Mouse (Mus musculus): Measurements from ENCODE around the gene Ankrd54. TPM values are rescaled to one million over a fixed set of nuclear protein-coding genes. Genes with fewer than 3 reads are reported as not detected.

The Ankrd54 gene
- polyA plus RNA-seq, 1 experiment from 2014 or later: 57.7 TPM

- H3K36me3 ChIP-seq: peaks cover 37% of the 10 kb centered on the region
- peak within 1 kb of the TSS; percentile 93 for H3K4me2 ChIP-seq
- H3K9ac ChIP-seq: peak within 1 kb of the TSS; percentile 87
- WGBS: under 1% methylated on average over 49 of the region's 49 CpGs
- H3K27ac ChIP-seq: peak within 1 kb of the TSS; percentile 86
- peak; percentile 57; the same call in 1 of the 2 replicates for ATAC-seq (ENCODE audit: insufficient number of reproducible peaks, insufficient read depth, low FRiP score, low TSS enrichment, low read depth)
- H3K4me1 ChIP-seq: peaks cover 20% of the 10 kb centered on the region
- no peaks in the 10 kb centered on the region for H3K9me3 ChIP-seq
- peak within 1 kb of the TSS; percentile 85 for H3K4me3 ChIP-seq
- H3K27me3 ChIP-seq: no peaks in the 10 kb centered on the region
Measured at GRCm38 (mm10) chr15:79074913-79075532, 12.3 kb upstream of the Ankrd54 start, which contains the start of gene Eif3l. Gene Eif3l (plus strand): TSS chr15:79075179.

- H3K4me1 ChIP-seq: peaks cover 20% of the 10 kb centered on the region
- peaks cover 31% of the 10 kb centered on the region for H3K36me3 ChIP-seq
- no peaks in the 10 kb centered on the region for H3K27me3 ChIP-seq
- H3K4me3 ChIP-seq: peak overlapping the region; percentile 85
- no peak for ATAC-seq (ENCODE audit: insufficient number of reproducible peaks, insufficient read depth, low FRiP score, low TSS enrichment, low read depth)
- peak overlapping the region; percentile 87 for H3K9ac ChIP-seq
- peak overlapping the region; percentile 93 for H3K4me2 ChIP-seq
- WGBS: 37% methylated on average over 10 of the region's 10 CpGs
- H3K27ac ChIP-seq: peak overlapping the region; percentile 86
- no peaks in the 10 kb centered on the region for H3K9me3 ChIP-seq
Measured at GRCm38 (mm10) chr15:79074446-79074845, 11.8 kb upstream of the Ankrd54 start.

- Histone ChIP-seq H3K27me3 (no peaks in the 10 kb centered on the region), H3K4me1 (peaks cover 20% of the 10 kb centered on the region), H3K9me3 (no peaks in the 10 kb centered on the region), H3K36me3 (peaks cover 24% of the 10 kb centered on the region), H3K4me3 (no peak overlapping the region), H3K27ac (no peak overlapping the region), H3K4me2 (no peak overlapping the region), H3K9ac (no peak overlapping the region)
- ATAC-seq (ENCODE audit: insufficient number of reproducible peaks, insufficient read depth, low FRiP score, low TSS enrichment, low read depth): no peak
Measured at GRCm38 (mm10) chr15:79073752-79074151, 11.1 kb upstream of the Ankrd54 start.

- no peak overlapping the region for H3K27ac ChIP-seq
- H3K4me1 ChIP-seq: peaks cover 16% of the 10 kb centered on the region
- H3K4me3 ChIP-seq: no peak overlapping the region
- no peak overlapping the region for H3K9ac ChIP-seq
- no peak for ATAC-seq (ENCODE audit: insufficient number of reproducible peaks, insufficient read depth, low FRiP score, low TSS enrichment, low read depth)
- 64% methylated on average over 5 of the region's 5 CpGs for WGBS
- H3K36me3 ChIP-seq: peaks cover 1% of the 10 kb centered on the region
- no peaks in the 10 kb centered on the region for H3K9me3 ChIP-seq
- no peaks in the 10 kb centered on the region for H3K27me3 ChIP-seq
- no peak overlapping the region for H3K4me2 ChIP-seq
Measured at GRCm38 (mm10) chr15:79071117-79072039, 8.7 kb upstream of the Ankrd54 start.

GRCm38 (mm10) chr15:79068416-79068815, 5.7 kb upstream of the Ankrd54 start:
- Histone ChIP-seq H3K9ac (no peak overlapping the region), H3K36me3 (no peaks in the 10 kb centered on the region), H3K27me3 (no peaks in the 10 kb centered on the region), H3K4me3 (no peak overlapping the region), H3K27ac (no peak overlapping the region), H3K4me1 (peaks cover 8% of the 10 kb centered on the region; the same call in 1 of the 2 replicates), H3K4me2 (no peak overlapping the region), H3K9me3 (no peaks in the 10 kb centered on the region)
- no peak for ATAC-seq (ENCODE audit: insufficient number of reproducible peaks, insufficient read depth, low FRiP score, low TSS enrichment, low read depth)
- WGBS: 77% methylated on average over 3 of the region's 3 CpGs

GRCm38 (mm10) chr15:79067631-79068030, 4.9 kb upstream of the Ankrd54 start:
- no peak for ATAC-seq (ENCODE audit: insufficient number of reproducible peaks, insufficient read depth, low FRiP score, low TSS enrichment, low read depth)

GRCm38 (mm10) chr15:79066276-79066675, 3.6 kb upstream of the Ankrd54 start:
- Histone ChIP-seq H3K4me2 (no peak overlapping the region), H3K4me1 (peaks cover 18% of the 10 kb centered on the region), H3K9ac (no peak overlapping the region), H3K36me3 (no peaks in the 10 kb centered on the region), H3K27me3 (no peaks in the 10 kb centered on the region), H3K9me3 (no peaks in the 10 kb centered on the region), H3K27ac (no peak overlapping the region), H3K4me3 (no peak overlapping the region)
- ATAC-seq (ENCODE audit: insufficient number of reproducible peaks, insufficient read depth, low FRiP score, low TSS enrichment, low read depth): no peak
- WGBS: 40% methylated on average over 2 of the region's 2 CpGs

More at GRCm38 (mm10) chr15:79067631-79068030, 4.9 kb upstream of the Ankrd54 start:
- no peaks in the 10 kb centered on the region for H3K9me3 ChIP-seq
- H3K9ac ChIP-seq: no peak overlapping the region
- no peak overlapping the region for H3K4me3 ChIP-seq
- no peaks in the 10 kb centered on the region for H3K27me3 ChIP-seq
- peaks cover 10% of the 10 kb centered on the region; the same call in 1 of the 2 replicates for H3K4me1 ChIP-seq
- no peak overlapping the region for H3K4me2 ChIP-seq
- no peak overlapping the region for H3K27ac ChIP-seq
- no peaks in the 10 kb centered on the region for H3K36me3 ChIP-seq
- 63% methylated on average over 3 of the region's 3 CpGs for WGBS

- H3K4me3 ChIP-seq: no peak overlapping the region
- no peaks in the 10 kb centered on the region for H3K9me3 ChIP-seq
- H3K9ac ChIP-seq: no peak overlapping the region
- peaks cover 6% of the 10 kb centered on the region for H3K36me3 ChIP-seq
- no peak for ATAC-seq (ENCODE audit: insufficient number of reproducible peaks, insufficient read depth, low FRiP score, low TSS enrichment, low read depth)
- peaks cover 24% of the 10 kb centered on the region for H3K4me1 ChIP-seq
- H3K27me3 ChIP-seq: no peaks in the 10 kb centered on the region
- H3K27ac ChIP-seq: no peak overlapping the region
- WGBS: 52% methylated on average over 8 of the region's 8 CpGs
- no peak overlapping the region for H3K4me2 ChIP-seq
Measured at GRCm38 (mm10) chr15:79065086-79065770, 2.5 kb upstream of the Ankrd54 start.

GRCm38 (mm10) chr15:79063160-79063740, 557 bp upstream of the Ankrd54 start:
- ATAC-seq (ENCODE audit: insufficient number of reproducible peaks, insufficient read depth, low FRiP score, low TSS enrichment, low read depth): no peak
- Histone ChIP-seq H3K4me3 (peak overlapping the region; percentile 95), H3K4me1 (peaks cover 24% of the 10 kb centered on the region), H3K36me3 (peaks cover 26% of the 10 kb centered on the region), H3K27me3 (no peaks in the 10 kb centered on the region), H3K9ac (peak overlapping the region; percentile 55; the same call in 1 of the 2 replicates), H3K4me2 (peak overlapping the region; percentile 63), H3K9me3 (no peaks in the 10 kb centered on the region), H3K27ac (no peak overlapping the region; the same call in 1 of the 2 replicates)
- 9% methylated on average over 14 of the region's 14 CpGs for WGBS

GRCm38 (mm10) chr15:79060887-79061565, 1.7 kb downstream of the Ankrd54 start:
- Histone ChIP-seq H3K9me3 (no peaks in the 10 kb centered on the region), H3K4me2 (peak overlapping the region; percentile 84), H3K9ac (peak overlapping the region; percentile 94; the same call in 1 of the 2 replicates), H3K36me3 (peaks cover 48% of the 10 kb centered on the region), H3K27me3 (no peaks in the 10 kb centered on the region), H3K4me1 (peaks cover 20% of the 10 kb centered on the region), H3K4me3 (peak overlapping the region; percentile 95), H3K27ac (no peak overlapping the region; the same call in 1 of the 2 replicates)
- ATAC-seq (ENCODE audit: insufficient number of reproducible peaks, insufficient read depth, low FRiP score, low TSS enrichment, low read depth): no peak
- WGBS: 74% methylated on average over 14 of the region's 14 CpGs
